Mouse (Mus musculus) gastrocnemius, postnatal 36 days (tissue): ENCODE measurements around the gene Kcnk3. TPM values are rescaled to one million over a fixed set of nuclear protein-coding genes. Genes with fewer than 3 reads are reported as not detected.

Experiments
- DNase-seq, 2 experiments: peaks; one replicate each; pipeline ENCODE4 v3.0.0; 2022
- intact Hi-C: fragments of 180-260 bp; cut with DNase I; formaldehyde crosslinking; loops from one replicate; pipeline ENCODE4 v1.15.1; 2025
- total RNA-seq, 2 experiments: library from RNA; stranded (reverse); gene quantifications; 2 replicates each; pipeline ENCODE4 v1.2.3; 2021

Kcnk3 gene
- total RNA-seq, 2 experiments from 2014 or later = 0.44 to 0.46 TPM

GRCm38 (mm10) chr5:30611091-30611490, 23.1 kb downstream of the Kcnk3 start:
- intact Hi-C loops = no loop called here
- DNase-seq = no peak

GRCm38 (mm10) chr5:30611689-30612088, 23.7 kb downstream of the Kcnk3 start:
- intact Hi-C loops = no loop called here

GRCm38 (mm10) chr5:30612575-30612974, 24.6 kb downstream of the Kcnk3 start:
- intact Hi-C loops = no loop called here
- DNase-seq = no peak

More at GRCm38 (mm10) chr5:30611689-30612088, 23.7 kb downstream of the Kcnk3 start:
- no peak for DNase-seq

- no peak for DNase-seq
- intact Hi-C loops = no loop called here
Observed at GRCm38 (mm10) chr5:30613242-30613641, 25.3 kb downstream of the Kcnk3 start.

GRCm38 (mm10) chr5:30614221-30614620, 26.3 kb downstream of the Kcnk3 start:
- intact Hi-C loops = no loop called here
- DNase-seq = no peak

- intact Hi-C loops = no loop called here
- no peak for DNase-seq
Observed at GRCm38 (mm10) chr5:30615416-30615815, 27.4 kb downstream of the Kcnk3 start.

GRCm38 (mm10) chr5:30615819-30616218, 27.8 kb downstream of the Kcnk3 start:
- intact Hi-C loops = no loop called here
- no peak for DNase-seq

GRCm38 (mm10) chr5:30616644-30617043, 28.7 kb downstream of the Kcnk3 start:
- intact Hi-C loops = no loop called here
- DNase-seq = no peak

- no peak for DNase-seq
- intact Hi-C loops = no loop called here
Observed at GRCm38 (mm10) chr5:30617357-30617756, 29.4 kb downstream of the Kcnk3 start.

- DNase-seq = no peak
- intact Hi-C loops = no loop called here
Observed at GRCm38 (mm10) chr5:30617851-30618250, 29.9 kb downstream of the Kcnk3 start.

- intact Hi-C loops = no loop called here
Observed at GRCm38 (mm10) chr5:30618376-30619003, 30.5 kb downstream of the Kcnk3 start.

GRCm38 (mm10) chr5:30619211-30619610, 31.2 kb downstream of the Kcnk3 start:
- intact Hi-C loops = no loop called here
- no peak for DNase-seq

More at GRCm38 (mm10) chr5:30618376-30619003, 30.5 kb downstream of the Kcnk3 start:
- no peak for DNase-seq

GRCm38 (mm10) chr5:30620567-30620966, 32.6 kb downstream of the Kcnk3 start:
- intact Hi-C loops = no loop called here
- DNase-seq = no peak

GRCm38 (mm10) chr5:30621211-30621790, 33.3 kb downstream of the Kcnk3 start:
- intact Hi-C loops = no loop called here
- DNase-seq = no peak

- no peak for DNase-seq
- intact Hi-C loops = no loop called here
Observed at GRCm38 (mm10) chr5:30621844-30622176, 33.8 kb downstream of the Kcnk3 start.

- no peak for DNase-seq
- intact Hi-C loops = no loop called here
Observed at GRCm38 (mm10) chr5:30622177-30622840, 34.3 kb downstream of the Kcnk3 start.

GRCm38 (mm10) chr5:30622841-30623185, 34.8 kb downstream of the Kcnk3 start:
- no peak for DNase-seq
- intact Hi-C loops = no loop called here

GRCm38 (mm10) chr5:30623380-30623779, 35.4 kb downstream of the Kcnk3 start:
- intact Hi-C loops = no loop called here
- DNase-seq = no peak

GRCm38 (mm10) chr5:30624311-30624710, 36.3 kb downstream of the Kcnk3 start:
- intact Hi-C loops = no loop called here
- DNase-seq = no peak

- intact Hi-C loops = no loop called here
- DNase-seq = no peak
Observed at GRCm38 (mm10) chr5:30624908-30625307, 36.9 kb downstream of the Kcnk3 start.

GRCm38 (mm10) chr5:30625379-30625778, 37.4 kb downstream of the Kcnk3 start:
- intact Hi-C loops = no loop called here

More at GRCm38 (mm10) chr5:30625379-30625778, 37.4 kb downstream of the Kcnk3 start:
- DNase-seq = no peak
